Mouse (Mus musculus) neural tube, embryonic 15.5 days (tissue): Measurements from ENCODE around the gene Pla2g2f. TPM values are rescaled to one million over a fixed set of nuclear protein-coding genes. Genes with fewer than 3 reads are reported as not detected.

Experiments
- ATAC-seq: fragments of 200-750 bp; cut with Nextera tagmentation; 2 replicates; pipeline ENCODE4 v1.8.0; 2017; ENCODE audit warnings: mild to moderate bottlenecking, moderate TSS enrichment, moderate library complexity; ENCODE audit not compliant: low FRiP score
- H3K27ac ChIP-seq: fragments of 300-500 bp; sonication (generic); replicated peaks from 2 replicates; pipeline ENCODE4 v1.5.1; 2015; ENCODE audit warnings: mild to moderate bottlenecking, inconsistent platforms
- H3K27me3 ChIP-seq: fragments of 300-500 bp; sonication (generic); replicated peaks from 2 replicates; pipeline ENCODE4 v1.6.1; 2015; ENCODE audit warnings: inconsistent platforms
- H3K36me3 ChIP-seq: fragments of 300-500 bp; sonication (generic); 2 replicates; pipeline ENCODE4 v1.6.1; 2015; ENCODE audit warnings: inconsistent platforms
- H3K4me1 ChIP-seq: fragments of 300-500 bp; sonication (generic); 2 replicates; pipeline ENCODE4 v1.6.1; 2015; ENCODE audit warnings: inconsistent platforms
- H3K4me2 ChIP-seq: fragments of 300-500 bp; sonication (generic); 2 replicates; pipeline ENCODE4 v1.6.1; 2015; ENCODE audit warnings: inconsistent platforms, mild to moderate bottlenecking, moderate library complexity
- H3K4me3 ChIP-seq: fragments of 300-500 bp; sonication (generic); replicated peaks from 2 replicates; pipeline ENCODE4 v1.5.1; 2015; ENCODE audit warnings: mild to moderate bottlenecking, inconsistent platforms
- H3K9ac ChIP-seq: fragments of 300-500 bp; sonication (generic); replicated peaks from 2 replicates; pipeline ENCODE4 v1.6.1; 2015; ENCODE audit warnings: mild to moderate bottlenecking, inconsistent platforms
- H3K9me3 ChIP-seq: fragments of 300-500 bp; sonication (generic); replicated peaks from 2 replicates; pipeline ENCODE4 v1.6.1; 2016; ENCODE audit warnings: inconsistent platforms
- WGBS: fragments of 180-500 bp; shearing (Covaris S2); methylation state at CpG from one replicate; pipeline ENCODE4 v1.1.7; 2015; ENCODE audit warnings: mixed read lengths; 5-methylcytosine and 5-hydroxymethylcytosine counted together
- polyA plus RNA-seq: library from polyadenylated mRNA; unstranded; fragments of >200 nt; fragmentation: Nextera tagmentation; extraction: Ambion mirVana; gene quantifications from 2 replicates; pipeline ENCODE4 v1.2.1, GENCODE M21; 2015

Gene Pla2g2f
- polyA plus RNA-seq, 1 experiment from 2014 or later, result not detected

- Histone ChIP-seq H3K9me3 (no peaks in the 10 kb centered on the region), H3K4me1 (peaks cover 14% of the 10 kb centered on the region; the same call in 1 of the 2 replicates), H3K36me3 (no peaks in the 10 kb centered on the region), H3K9ac (no peak overlapping the region), H3K4me2 (no peak overlapping the region), H3K4me3 (no peak overlapping the region), H3K27ac (peak overlapping the region; percentile 75), H3K27me3 (no peaks in the 10 kb centered on the region)
- WGBS, result 65% methylated on average over 17 of the region's 17 CpGs
- no peak for ATAC-seq
These were observed 46.2 kb downstream of the Pla2g2f start for GRCm38 (mm10) chr4:138711051-138711820.

DNA sequence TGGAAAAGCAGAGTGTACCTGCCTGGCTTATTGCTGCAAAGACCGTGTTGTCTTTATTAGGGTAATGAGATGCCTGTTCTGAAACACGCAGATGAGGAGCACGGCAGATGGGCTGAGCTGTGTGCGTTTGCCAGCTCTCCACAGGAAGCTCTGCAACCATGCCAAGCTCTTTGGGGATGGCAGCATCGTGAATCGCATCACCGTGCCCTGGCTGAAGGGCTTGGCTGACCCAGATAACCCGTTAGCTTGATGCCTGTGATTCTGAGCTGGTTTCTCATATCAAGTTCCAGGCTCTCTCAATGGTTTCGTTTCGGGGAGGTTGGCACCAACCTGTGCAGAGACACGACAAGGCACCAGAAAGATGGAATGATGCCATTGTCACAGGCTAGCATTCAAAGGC lies 46.8 kb downstream of the Pla2g2f start:
- ATAC-seq, result no peak; the same call in 1 of the 2 replicates
- 57% methylated on average over 11 of the region's 11 CpGs for WGBS
- H3K27me3 ChIP-seq, result no peaks in the 10 kb centered on the region
- no peak overlapping the region for H3K4me2 ChIP-seq
- no peak overlapping the region for H3K9ac ChIP-seq
- no peak overlapping the region for H3K4me3 ChIP-seq
- H3K27ac ChIP-seq, result peak overlapping the region; percentile 75
- H3K4me1 ChIP-seq, result peaks cover 14% of the 10 kb centered on the region; the same call in 1 of the 2 replicates
- no peaks in the 10 kb centered on the region for H3K36me3 ChIP-seq
- H3K9me3 ChIP-seq, result no peaks in the 10 kb centered on the region

- Histone ChIP-seq H3K9ac (no peak overlapping the region), H3K9me3 (no peaks in the 10 kb centered on the region), H3K27ac (peak overlapping the region; percentile 75), H3K4me1 (peaks cover 14% of the 10 kb centered on the region; the same call in 1 of the 2 replicates), H3K4me3 (no peak overlapping the region), H3K27me3 (no peaks in the 10 kb centered on the region), H3K4me2 (no peak overlapping the region), H3K36me3 (no peaks in the 10 kb centered on the region)
- peak; percentile 31; the same call in 1 of the 2 replicates for ATAC-seq
- WGBS, result 50% methylated on average over 7 of the region's 7 CpGs
These were observed 47.5 kb downstream of the Pla2g2f start for GRCm38 (mm10) chr4:138709944-138710343.

GRCm38 (mm10) chr4:138709246-138709645 lies 48.2 kb downstream of the Pla2g2f start:
- WGBS, result 82% methylated on average over 11 of the region's 11 CpGs
- Histone ChIP-seq H3K4me2 (no peak overlapping the region), H3K27ac (no peak overlapping the region), H3K9me3 (no peaks in the 10 kb centered on the region), H3K36me3 (no peaks in the 10 kb centered on the region), H3K4me3 (no peak overlapping the region), H3K27me3 (no peaks in the 10 kb centered on the region), H3K4me1 (peaks cover 14% of the 10 kb centered on the region; the same call in 1 of the 2 replicates), H3K9ac (no peak overlapping the region)
- no peak for ATAC-seq

- Histone ChIP-seq H3K9me3 (no peaks in the 10 kb centered on the region), H3K4me3 (no peak overlapping the region), H3K4me1 (peaks cover 14% of the 10 kb centered on the region; the same call in 1 of the 2 replicates), H3K4me2 (no peak overlapping the region), H3K36me3 (no peaks in the 10 kb centered on the region), H3K9ac (no peak overlapping the region), H3K27ac (no peak overlapping the region), H3K27me3 (no peaks in the 10 kb centered on the region)
- ATAC-seq, result no peak
- 13% methylated on average over 7 of the region's 7 CpGs for WGBS
These were observed 48.8 kb downstream of the Pla2g2f start for GRCm38 (mm10) chr4:138708636-138709035.

- Histone ChIP-seq H3K4me3 (no peak overlapping the region), H3K27me3 (no peaks in the 10 kb centered on the region), H3K9me3 (no peaks in the 10 kb centered on the region), H3K27ac (no peak overlapping the region), H3K9ac (no peak overlapping the region), H3K36me3 (no peaks in the 10 kb centered on the region), H3K4me1 (peaks cover 14% of the 10 kb centered on the region; the same call in 1 of the 2 replicates), H3K4me2 (no peak overlapping the region)
- ATAC-seq, result no peak
- WGBS, result 93% methylated on average over 8 of the region's 8 CpGs
These were observed 50.8 kb downstream of the Pla2g2f start for GRCm38 (mm10) chr4:138706620-138707019.

GRCm38 (mm10) chr4:138704169-138704568 lies 53.3 kb downstream of the Pla2g2f start:
- Histone ChIP-seq H3K4me3 (no peak overlapping the region), H3K4me1 (peaks cover 7% of the 10 kb centered on the region), H3K9ac (no peak overlapping the region), H3K27me3 (no peaks in the 10 kb centered on the region), H3K4me2 (no peak overlapping the region), H3K9me3 (no peaks in the 10 kb centered on the region), H3K36me3 (no peaks in the 10 kb centered on the region), H3K27ac (no peak overlapping the region)
- ATAC-seq, result no peak
- 88% methylated on average over 4 of the region's 4 CpGs for WGBS

GRCm38 (mm10) chr4:138703591-138703990 lies 53.8 kb downstream of the Pla2g2f start:
- no peak for ATAC-seq

GRCm38 (mm10) chr4:138702528-138702927 lies 54.9 kb downstream of the Pla2g2f start:
- H3K9me3 ChIP-seq, result no peaks in the 10 kb centered on the region
- WGBS, result 86% methylated on average over 8 of the region's 8 CpGs
- peaks cover 7% of the 10 kb centered on the region for H3K4me1 ChIP-seq
- H3K4me2 ChIP-seq, result no peak overlapping the region
- no peak overlapping the region for H3K9ac ChIP-seq
- H3K27ac ChIP-seq, result no peak overlapping the region
- no peaks in the 10 kb centered on the region for H3K36me3 ChIP-seq
- no peaks in the 10 kb centered on the region for H3K27me3 ChIP-seq
- ATAC-seq, result no peak
- no peak overlapping the region for H3K4me3 ChIP-seq

More at GRCm38 (mm10) chr4:138703591-138703990, 53.8 kb downstream of the Pla2g2f start:
- Histone ChIP-seq H3K9ac (no peak overlapping the region), H3K36me3 (no peaks in the 10 kb centered on the region), H3K27ac (no peak overlapping the region), H3K4me1 (peaks cover 7% of the 10 kb centered on the region), H3K9me3 (no peaks in the 10 kb centered on the region), H3K27me3 (no peaks in the 10 kb centered on the region), H3K4me3 (no peak overlapping the region), H3K4me2 (no peak overlapping the region)
- WGBS, result 54% methylated on average over 7 of the region's 7 CpGs

GRCm38 (mm10) chr4:138702031-138702430 lies 55.4 kb downstream of the Pla2g2f start:
- Histone ChIP-seq H3K9ac (no peak overlapping the region), H3K4me3 (no peak overlapping the region), H3K4me1 (peaks cover 10% of the 10 kb centered on the region), H3K27ac (no peak overlapping the region), H3K4me2 (no peak overlapping the region), H3K27me3 (no peaks in the 10 kb centered on the region), H3K9me3 (no peaks in the 10 kb centered on the region), H3K36me3 (no peaks in the 10 kb centered on the region)
- no peak for ATAC-seq
- WGBS, result 86% methylated on average over 2 of the region's 2 CpGs

- Histone ChIP-seq H3K36me3 (no peaks in the 10 kb centered on the region), H3K27ac (no peak overlapping the region), H3K4me2 (no peak overlapping the region), H3K4me3 (no peak overlapping the region), H3K27me3 (no peaks in the 10 kb centered on the region), H3K4me1 (peaks cover 12% of the 10 kb centered on the region), H3K9me3 (no peaks in the 10 kb centered on the region), H3K9ac (no peak overlapping the region)
- 75% methylated on average over 8 of the region's 8 CpGs for WGBS
- ATAC-seq, result no peak
These were observed 56.3 kb downstream of the Pla2g2f start for GRCm38 (mm10) chr4:138701111-138701510.
